Mouse (Mus musculus) embryonic facial prominence, embryonic 11.5 days (tissue): ENCODE data around the gene Stim1. TPM values are rescaled to one million over a fixed set of nuclear protein-coding genes. Genes with fewer than 3 reads are reported as not detected.

ENCODE experiments used
- ATAC-seq: fragments of 200-750 bp; cut with Nextera tagmentation; replicated peaks from 2 replicates; pipeline ENCODE4 v1.8.0; 2017; ENCODE audit warnings: low read depth; ENCODE audit not compliant: insufficient number of reproducible peaks, low FRiP score, low TSS enrichment
- DNase-seq: peaks from one replicate; pipeline ENCODE4 v3.0.0-alpha.2; 2015; ENCODE audit warnings: low spot score
- H3K27ac ChIP-seq: fragments of 300-500 bp; sonication (generic); replicated peaks from 2 replicates; pipeline ENCODE4 v1.5.1; 2014; ENCODE audit warnings: mild to moderate bottlenecking, low read depth, low read length, control low read depth
- H3K27me3 ChIP-seq: fragments of 300-500 bp; sonication (generic); 2 replicates; pipeline ENCODE4 v1.6.1; 2014; ENCODE audit warnings: mild to moderate bottlenecking, low read length, moderate library complexity, mixed read lengths; ENCODE audit not compliant: control insufficient read depth, insufficient read depth
- H3K36me3 ChIP-seq: fragments of 300-500 bp; sonication (generic); replicated peaks from 2 replicates; pipeline ENCODE4 v1.6.1; 2014; ENCODE audit warnings: low read depth, mild to moderate bottlenecking, low read length, moderate library complexity, mixed read lengths; ENCODE audit not compliant: control insufficient read depth, insufficient read depth
- H3K4me1 ChIP-seq: fragments of 300-500 bp; sonication (generic); 2 replicates; pipeline ENCODE4 v1.6.1; 2014; ENCODE audit warnings: low read length, mixed read lengths; ENCODE audit not compliant: control insufficient read depth, insufficient read depth
- H3K4me2 ChIP-seq: fragments of 300-500 bp; sonication (generic); 2 replicates; pipeline ENCODE4 v1.6.1; 2014; ENCODE audit warnings: low read depth, mild to moderate bottlenecking, control low read depth, low read length, moderate library complexity
- H3K4me3 ChIP-seq: fragments of 300-500 bp; sonication (generic); 2 replicates; pipeline ENCODE4 v1.5.1; 2014; ENCODE audit warnings: low read depth, low read length, control low read depth
- H3K9ac ChIP-seq: fragments of 300-500 bp; sonication (generic); replicated peaks from 2 replicates; pipeline ENCODE4 v1.6.1; 2014; ENCODE audit warnings: mild to moderate bottlenecking, control low read depth, low read length
- H3K9me3 ChIP-seq: fragments of 300-500 bp; sonication (generic); replicated peaks from 2 replicates; pipeline ENCODE4 v1.6.1; 2016; ENCODE audit warnings: mild to moderate bottlenecking, low read length, inconsistent platforms, mixed read lengths; ENCODE audit not compliant: control insufficient read depth
- WGBS: fragments of 180-500 bp; shearing (Covaris S2); extraction: QIAGEN DNeasy Blood & Tissue Kit; methylation state at CpG from one replicate; pipeline ENCODE4 v1.1.7; 2014; 5-methylcytosine and 5-hydroxymethylcytosine counted together
- polyA plus RNA-seq: library from polyadenylated mRNA; unstranded; fragments of >200 nt; fragmentation: Nextera tagmentation; extraction: Ambion mirVana; gene quantifications from 2 replicates; pipeline ENCODE4 v1.2.1, GENCODE M21; 2014

The Stim1 gene
- polyA plus RNA-seq, 1 experiment from 2014 or later: 10.6 TPM

DNA sequence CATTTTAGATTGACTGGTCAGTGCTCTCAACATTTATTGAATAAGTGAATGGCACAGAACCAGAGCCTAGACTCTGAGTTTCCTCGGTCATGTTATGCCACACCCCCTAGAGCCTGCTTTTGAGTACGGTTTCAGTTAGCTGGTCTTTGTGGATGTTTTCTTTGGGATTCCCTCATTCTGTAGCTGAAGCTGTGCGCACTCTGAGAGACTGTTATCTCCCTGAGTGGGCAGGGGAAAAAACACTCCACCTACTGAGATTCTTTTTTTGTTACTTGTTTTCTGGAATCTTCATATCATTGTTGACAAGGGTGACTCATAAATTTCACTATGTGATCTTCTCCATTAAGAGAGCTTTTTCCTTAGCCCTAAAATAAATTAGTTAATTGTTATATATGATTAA is 63.9 kb downstream of the Stim1 start:
- Histone ChIP-seq H3K4me3 (no peak overlapping the region), H3K36me3 (no peaks in the 10 kb centered on the region), H3K4me1 (no peaks in the 10 kb centered on the region), H3K4me2 (no peak overlapping the region), H3K9me3 (no peaks in the 10 kb centered on the region), H3K27ac (no peak overlapping the region), H3K27me3 (no peaks in the 10 kb centered on the region), H3K9ac (no peak overlapping the region)
- no peak for ATAC-seq
- whole genome bisulfite sequencing: 52% methylated on average over 3 of the region's 3 CpGs
- no peak for DNase-seq

DNA sequence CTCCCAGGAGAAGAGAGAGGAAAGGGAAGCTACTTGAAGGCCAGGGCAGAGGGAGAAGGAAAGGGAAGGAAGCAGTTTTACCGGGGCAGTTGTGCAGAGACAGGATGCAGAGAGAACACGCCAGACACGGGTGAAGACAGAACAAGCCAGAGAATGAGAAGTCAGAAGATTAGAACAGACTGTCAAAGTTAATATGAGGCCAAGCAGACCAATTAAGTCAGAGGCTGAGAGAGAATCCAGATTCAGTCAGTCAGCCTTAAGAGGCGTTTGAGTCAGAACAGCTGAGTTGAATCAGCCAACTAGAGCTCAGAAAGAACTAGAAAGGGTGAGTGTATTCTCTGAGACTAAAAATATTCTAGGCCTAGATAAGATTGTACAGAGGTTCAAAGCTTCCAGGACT is 66.1 kb downstream of the Stim1 start:
- Histone ChIP-seq H3K36me3 (no peaks in the 10 kb centered on the region), H3K9ac (no peak overlapping the region), H3K27ac (no peak overlapping the region), H3K27me3 (no peaks in the 10 kb centered on the region), H3K4me3 (no peak overlapping the region), H3K4me1 (no peaks in the 10 kb centered on the region), H3K4me2 (no peak overlapping the region), H3K9me3 (no peaks in the 10 kb centered on the region)
- DNase-seq (no peak), ATAC-seq (no peak)
- 60% methylated on average over 4 of the region's 4 CpGs for WGBS

DNA sequence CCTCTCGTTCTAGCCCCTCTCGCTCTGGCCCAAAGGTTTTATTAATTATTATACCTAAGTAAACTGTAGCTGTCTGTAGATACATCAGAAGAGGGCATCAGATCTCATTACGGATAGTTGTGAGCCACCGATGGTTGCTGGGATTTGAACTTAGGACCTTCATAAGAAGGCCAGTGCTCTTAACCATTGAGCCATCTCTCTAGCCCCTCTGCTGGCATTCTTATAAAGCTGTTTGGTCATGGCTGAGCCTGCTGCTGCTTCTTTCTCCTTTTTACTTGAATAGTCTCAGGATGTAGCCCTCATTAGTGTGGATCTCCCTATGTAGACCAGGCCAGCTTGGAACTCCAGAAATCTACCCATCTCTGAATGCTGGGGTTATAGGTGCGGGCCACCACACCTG is 69.7 kb downstream of the Stim1 start:
- WGBS: 93% methylated on average over 5 of the region's 5 CpGs
- no peak for ATAC-seq

DNA sequence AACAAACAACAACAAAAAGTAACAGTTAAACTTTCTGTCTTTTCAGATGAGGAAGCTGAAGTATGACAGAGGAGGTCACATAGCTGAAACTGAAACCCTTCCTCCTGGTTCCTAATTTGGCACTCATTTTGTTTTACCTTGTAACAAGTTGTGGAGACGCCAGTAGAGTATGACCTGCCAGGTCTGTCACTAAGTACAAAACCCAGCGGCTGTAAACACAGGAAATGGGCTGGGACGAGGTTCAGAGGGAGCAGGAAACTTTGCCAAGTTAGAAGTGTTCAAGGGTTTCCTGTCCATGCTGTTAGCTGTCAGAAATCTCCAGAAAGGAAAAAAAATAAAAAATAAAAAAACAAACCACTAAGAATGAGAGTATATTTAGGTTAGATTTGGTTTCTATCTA is 70.3 kb downstream of the Stim1 start:
- no peaks in the 10 kb centered on the region for H3K9me3 ChIP-seq
- 31% methylated on average over 3 of the region's 3 CpGs for WGBS
- H3K36me3 ChIP-seq: no peaks in the 10 kb centered on the region
- no peak overlapping the region for H3K9ac ChIP-seq
- DNase-seq (no peak), ATAC-seq (no peak)
- H3K27ac ChIP-seq: no peak overlapping the region
- H3K4me3 ChIP-seq: no peak overlapping the region
- H3K27me3 ChIP-seq: no peaks in the 10 kb centered on the region
- H3K4me2 ChIP-seq: no peak overlapping the region
- no peaks in the 10 kb centered on the region for H3K4me1 ChIP-seq

More for the DNA sequence above, 69.7 kb downstream of the Stim1 start:
- no peak overlapping the region for H3K27ac ChIP-seq
- H3K4me2 ChIP-seq: no peak overlapping the region
- H3K27me3 ChIP-seq: no peaks in the 10 kb centered on the region
- H3K9ac ChIP-seq: no peak overlapping the region
- H3K36me3 ChIP-seq: no peaks in the 10 kb centered on the region
- no peak overlapping the region for H3K4me3 ChIP-seq
- no peak for DNase-seq
- H3K4me1 ChIP-seq: no peaks in the 10 kb centered on the region
- no peaks in the 10 kb centered on the region for H3K9me3 ChIP-seq

DNA sequence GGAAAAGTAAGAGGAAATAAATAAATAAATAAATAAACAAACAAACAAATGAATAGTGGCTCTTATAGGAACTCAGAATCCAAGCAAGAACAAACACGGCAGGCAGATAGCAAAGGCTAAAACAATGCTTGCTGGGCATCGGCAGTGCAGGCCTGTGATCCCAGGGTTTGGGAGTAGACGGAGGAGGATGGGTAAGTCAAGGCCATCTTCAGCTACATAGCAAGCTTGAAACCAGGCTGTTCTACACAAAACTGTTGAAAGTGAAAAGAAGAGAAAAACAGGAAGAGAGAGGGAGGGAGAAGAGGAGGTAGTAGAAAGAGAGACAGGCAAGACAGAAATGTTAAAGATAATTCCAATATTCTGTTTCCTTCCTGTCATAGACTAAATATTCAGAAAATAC is 71.3 kb downstream of the Stim1 start:
- WGBS: 89% methylated on average over 3 of the region's 3 CpGs
- no peak overlapping the region for H3K4me2 ChIP-seq
- no peak overlapping the region for H3K4me3 ChIP-seq
- no peak overlapping the region for H3K27ac ChIP-seq
- no peak overlapping the region for H3K9ac ChIP-seq
- H3K9me3 ChIP-seq: no peaks in the 10 kb centered on the region
- no peaks in the 10 kb centered on the region for H3K4me1 ChIP-seq
- DNase-seq (no peak), ATAC-seq (no peak)
- no peaks in the 10 kb centered on the region for H3K36me3 ChIP-seq
- H3K27me3 ChIP-seq: no peaks in the 10 kb centered on the region

DNA sequence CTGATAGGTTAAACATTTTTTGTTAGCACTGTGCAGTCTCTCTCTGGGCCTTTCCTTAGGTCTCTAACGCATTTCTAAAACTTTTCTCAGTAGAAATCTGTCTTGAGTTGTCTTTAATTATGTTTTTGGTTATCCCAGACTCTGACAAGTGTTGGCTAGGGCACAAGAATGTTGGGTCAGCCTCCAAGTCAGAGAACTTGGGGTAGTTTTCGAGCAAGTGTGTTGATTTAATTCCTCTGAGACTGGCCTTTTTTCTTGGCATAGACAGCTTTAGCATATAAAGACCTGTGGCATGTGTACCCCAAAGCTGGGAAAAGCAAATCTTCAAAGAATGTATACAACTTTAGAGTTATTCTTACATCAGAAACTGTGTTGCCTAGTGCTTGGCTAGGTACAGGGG is 78.3 kb downstream of the Stim1 start:
- ATAC-seq: no peak
- 55% methylated on average over 2 of the region's 2 CpGs for WGBS

DNA sequence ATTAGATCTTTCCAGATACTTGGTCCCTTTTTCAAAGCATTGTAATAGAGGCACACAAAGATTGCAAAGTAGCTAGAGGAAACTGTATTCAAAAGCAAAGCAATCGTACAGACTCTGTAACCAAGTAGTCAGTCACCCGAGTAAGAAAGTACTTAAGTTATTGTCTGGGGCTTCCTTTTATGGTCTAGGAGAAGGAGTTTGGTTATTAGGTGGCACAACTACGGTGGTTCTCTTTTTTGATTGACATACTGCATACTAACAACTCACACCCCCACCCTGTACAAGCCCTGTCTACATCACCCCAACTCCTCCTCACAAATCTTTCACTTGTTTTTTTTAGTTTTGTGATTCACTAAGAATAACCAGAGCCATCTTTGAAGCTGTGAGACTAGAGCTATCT is 79.7 kb downstream of the Stim1 start:
- H3K4me1 ChIP-seq: no peaks in the 10 kb centered on the region
- H3K27me3 ChIP-seq: no peaks in the 10 kb centered on the region
- 72% methylated on average over 3 of the region's 3 CpGs for WGBS
- H3K9ac ChIP-seq: no peak overlapping the region
- H3K36me3 ChIP-seq: no peaks in the 10 kb centered on the region
- no peak for DNase-seq
- H3K27ac ChIP-seq: no peak overlapping the region
- no peaks in the 10 kb centered on the region for H3K9me3 ChIP-seq
- no peak for ATAC-seq
- no peak overlapping the region for H3K4me3 ChIP-seq
- no peak overlapping the region for H3K4me2 ChIP-seq

More for the DNA sequence above, 78.3 kb downstream of the Stim1 start:
- no peaks in the 10 kb centered on the region for H3K9me3 ChIP-seq
- no peaks in the 10 kb centered on the region for H3K27me3 ChIP-seq
- no peak for DNase-seq
- no peak overlapping the region for H3K4me3 ChIP-seq
- no peaks in the 10 kb centered on the region for H3K4me1 ChIP-seq
- H3K9ac ChIP-seq: no peak overlapping the region
- no peaks in the 10 kb centered on the region for H3K36me3 ChIP-seq
- no peak overlapping the region for H3K27ac ChIP-seq
- H3K4me2 ChIP-seq: no peak overlapping the region

DNA sequence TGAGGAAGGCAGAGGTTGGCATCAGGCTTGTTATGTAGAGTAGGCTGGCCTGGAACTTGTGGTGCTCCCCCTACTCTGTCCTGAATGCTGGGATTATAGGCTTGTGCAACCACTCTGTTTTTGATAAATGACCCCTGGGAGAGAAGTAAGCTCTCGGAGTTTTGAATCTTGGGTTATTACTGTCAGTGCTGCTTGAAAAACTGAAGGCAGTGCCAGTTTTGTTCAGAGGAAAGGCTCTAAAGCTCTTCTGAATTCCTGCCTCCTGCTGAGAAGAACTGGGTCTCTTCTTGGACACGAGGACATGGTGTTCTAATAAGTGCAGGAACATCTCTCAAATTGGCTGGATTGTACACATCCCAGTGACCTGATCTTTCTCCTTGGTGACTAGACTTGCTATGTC is 81.1 kb downstream of the Stim1 start:
- Histone ChIP-seq H3K27ac (no peak overlapping the region), H3K4me2 (no peak overlapping the region), H3K9ac (no peak overlapping the region), H3K4me3 (no peak overlapping the region), H3K36me3 (no peaks in the 10 kb centered on the region), H3K4me1 (no peaks in the 10 kb centered on the region), H3K9me3 (no peaks in the 10 kb centered on the region), H3K27me3 (no peaks in the 10 kb centered on the region)
- WGBS: 66% methylated on average over 2 of the region's 2 CpGs
- DNase-seq: no peak
- ATAC-seq: no peak
